Mouse (Mus musculus) T-helper 2 cell (primary cell): ENCODE measurements at regions not wholly inside any gene's neighbourhood (a gene's known extent, or its start where the extent isn't known, plus 50 kb on each side); places are given as distances from the start of the nearest gene placed in this dataset.

ENCODE experiments used
- in situ Hi-C: fragments of 300-600 bp; cut with MboI, MseI; formaldehyde crosslinking; loops from one replicate; pipeline ENCODE4 v1.15.1; 2025; ENCODE audit warnings: high pct_unique_total_duplicates

- in situ Hi-C loops = no loop called here
These were observed 477.4 kb upstream of the Diaph2 start for GRCm38 (mm10) chrX:129272135-129272534.

- in situ Hi-C loops = loop anchor here (25.0 kb wide), 1 partner anchor 583 kb away; no protein-coding TSS in a partner anchor
These were observed 445.6 kb upstream of the Diaph2 start for GRCm38 (mm10) chrX:129303987-129304386.

GRCm38 (mm10) chrX:129309380-129309779, 440.2 kb upstream of the Diaph2 start:
- in situ Hi-C loops = loop anchor here (25.0 kb wide), 1 partner anchor 578 kb away; no protein-coding TSS in a partner anchor

GRCm38 (mm10) chrX:129329441-129329840, 420.1 kb upstream of the Diaph2 start:
- in situ Hi-C loops = loop anchor here (10.0 kb wide), 1 partner anchor 155 kb away; no protein-coding TSS in a partner anchor

- in situ Hi-C loops = no loop called here
These were observed 416.7 kb upstream of the Diaph2 start for GRCm38 (mm10) chrX:129332810-129333209.
